Mouse (Mus musculus) c-Kit-positive CD71-positive TER-119-positive erythroid progenitor cells, embryonic 14.5 days (primary cell): ENCODE results near the gene Fxyd5.
A peak's percentile ranks its signal among the peaks of the same experiment; 100 is the strongest.

Source experiments
- DNase-seq: peaks from one replicate; pipeline ENCODE4 v3.0.0-alpha.2; 2013; ENCODE audit warnings: low spot score

The Fxyd5 gene

DNA sequence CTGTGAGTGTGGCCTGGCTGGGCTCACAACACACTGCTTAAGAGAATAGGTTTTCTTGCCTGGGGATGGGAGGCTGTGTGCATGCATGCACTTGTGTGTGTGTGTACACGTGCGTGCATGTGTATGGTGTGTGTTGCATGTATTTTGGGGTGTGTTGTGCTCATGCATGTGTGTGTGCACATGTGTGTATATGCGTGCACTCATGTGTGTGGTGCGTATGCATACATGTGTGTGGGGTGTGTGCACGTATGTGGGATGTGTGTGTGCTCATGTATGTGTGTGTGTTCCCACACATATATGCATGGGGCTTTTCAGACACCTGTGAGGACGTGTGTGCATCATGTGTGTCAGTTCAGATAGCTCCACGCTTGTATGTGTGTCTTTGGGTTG is 18.3 kb upstream of the Fxyd5 start:
- DNase-seq, result no peak

DNA sequence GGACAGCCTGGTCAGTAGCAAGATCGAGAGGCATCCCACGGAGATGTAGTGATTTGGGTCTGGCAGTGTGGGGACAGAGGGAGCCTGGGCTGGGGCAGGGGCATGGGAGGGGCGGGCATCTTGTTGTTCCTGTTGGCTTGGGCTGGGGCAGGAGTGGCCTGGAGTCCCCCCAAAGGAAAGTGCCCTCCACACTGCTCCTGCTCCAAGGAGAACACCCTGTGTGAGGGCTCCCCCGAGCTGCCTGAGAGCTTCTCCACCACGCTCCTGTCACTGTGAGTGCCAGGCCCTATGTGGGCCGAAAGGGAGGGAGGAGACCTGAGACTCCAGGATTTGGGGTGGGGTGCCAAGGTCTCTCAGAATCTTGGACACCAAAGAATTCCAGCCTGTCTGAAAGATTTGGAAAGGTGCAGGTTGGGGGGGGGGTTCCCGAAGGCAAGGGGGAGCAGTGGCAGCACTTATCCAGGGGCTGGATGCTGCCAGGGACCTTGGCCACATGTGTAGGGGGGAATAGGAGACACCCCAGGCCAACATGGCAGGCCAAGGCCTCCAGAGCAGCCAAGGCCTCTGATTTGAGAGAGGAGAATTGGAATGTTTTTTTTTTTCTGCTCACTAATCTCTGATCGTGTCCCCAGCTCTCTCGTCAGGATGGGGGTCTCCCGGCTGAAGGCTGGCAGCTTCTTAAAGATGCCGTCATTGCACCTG is 17.8 kb upstream of the Fxyd5 start:
- no peak for DNase-seq

DNA sequence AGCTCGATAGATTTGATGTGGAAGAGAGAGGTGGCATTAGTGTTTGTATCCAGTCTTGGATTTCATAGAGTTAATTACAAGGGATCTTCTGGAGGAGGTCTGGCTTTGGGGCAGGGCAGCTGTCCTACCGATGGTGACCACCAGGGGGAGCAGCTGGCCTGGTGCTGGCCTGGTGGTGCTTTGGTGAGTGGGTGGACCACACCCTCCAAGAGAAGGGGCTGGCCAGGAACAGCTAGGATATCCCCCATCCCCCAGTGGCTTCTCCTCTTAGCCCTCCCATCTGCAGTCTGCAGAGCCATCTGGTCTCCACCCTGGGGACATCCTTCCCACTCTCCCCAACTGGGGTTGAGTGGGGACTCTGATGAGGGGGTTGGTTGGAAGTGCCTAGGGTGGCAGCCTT is 16.8 kb upstream of the Fxyd5 start, which contains the start of gene Lgi4:
Gene Lgi4 (plus strand): TSS at position 235 of the 400 bp plus-strand sequence.
- DNase-seq, result peak; percentile 43

DNA sequence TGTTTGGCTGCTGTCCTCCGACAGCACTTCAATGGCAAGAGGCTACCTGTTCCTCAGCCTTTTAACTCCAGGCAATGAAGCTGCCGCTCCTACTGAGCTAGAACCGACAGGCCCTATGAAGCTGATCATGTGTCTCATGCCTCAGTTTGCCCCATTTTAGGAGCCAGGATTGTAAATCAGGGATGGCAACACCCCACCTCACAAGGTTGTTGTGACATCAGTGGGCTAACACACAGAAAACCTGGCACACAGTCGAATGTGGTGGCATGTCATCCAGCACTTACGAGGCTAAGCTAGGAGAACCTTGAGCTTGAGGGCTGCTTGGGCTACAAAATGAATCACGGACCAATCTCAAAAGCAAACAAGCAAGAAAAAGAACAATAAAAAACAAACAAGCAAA is 15.9 kb upstream of the Fxyd5 start:
- DNase-seq, result no peak

DNA sequence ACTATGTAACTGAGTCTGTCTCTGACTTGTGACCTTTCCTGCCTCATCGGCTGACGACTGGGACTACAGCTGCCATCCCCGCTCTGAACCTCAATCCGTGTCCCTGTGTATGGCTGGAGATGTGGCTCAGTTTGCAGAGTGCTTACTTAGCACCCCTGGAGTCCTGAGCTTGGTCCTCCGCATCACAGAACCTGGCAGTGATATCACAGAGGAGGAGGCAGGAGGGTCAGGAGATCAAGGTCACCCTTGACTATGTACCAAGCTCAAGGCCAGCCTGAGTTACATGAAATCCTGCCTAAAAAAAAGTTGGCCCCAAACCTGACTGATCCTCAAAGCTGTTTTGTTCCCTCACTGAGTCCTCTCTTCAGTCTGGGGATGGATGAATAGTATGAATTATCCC is 15.4 kb upstream of the Fxyd5 start:
- DNase-seq, result no peak

DNA sequence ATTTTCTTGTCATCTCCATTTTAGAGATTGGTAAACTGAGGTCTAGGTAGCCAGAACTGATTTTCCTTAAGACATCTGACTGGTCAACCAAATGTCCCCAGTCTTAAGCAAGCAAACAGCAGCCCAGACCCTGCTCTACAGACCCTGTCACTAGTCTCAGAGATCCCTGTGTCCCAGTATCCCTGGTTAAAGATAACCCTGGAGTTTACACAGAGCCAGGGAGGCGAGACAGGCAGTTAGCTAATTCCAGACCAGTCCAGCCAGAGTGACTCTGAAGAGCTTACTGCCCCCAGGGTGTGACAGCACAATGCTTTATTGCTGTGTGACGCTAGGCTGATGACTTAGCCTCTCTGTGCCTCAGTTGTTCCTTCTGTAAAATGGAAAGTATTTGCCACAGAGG is 14.8 kb upstream of the Fxyd5 start, which contains the start of gene Fxyd1:
Gene Fxyd1 (minus strand): TSS at position 129 of the 400 bp plus-strand sequence.
- no peak for DNase-seq

DNA sequence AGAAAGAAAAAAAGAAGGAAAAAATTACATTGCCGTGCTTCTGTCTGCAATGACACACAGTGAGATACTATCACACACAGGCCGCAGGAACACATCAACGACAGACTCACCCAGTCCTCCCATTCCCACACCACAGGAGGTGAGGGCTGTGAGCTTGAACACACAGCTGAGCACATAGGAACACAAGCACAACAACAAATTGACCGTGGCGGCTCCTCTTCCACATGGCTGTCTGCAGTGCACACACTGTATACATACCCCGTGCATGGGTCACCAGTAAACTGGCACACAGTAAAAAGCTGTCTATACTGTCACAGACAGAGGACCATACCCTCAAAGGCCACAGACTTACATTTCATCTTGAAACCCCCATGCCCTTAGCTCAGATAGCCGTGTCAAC is 14.2 kb upstream of the Fxyd5 start:
- DNase-seq, result no peak

DNA sequence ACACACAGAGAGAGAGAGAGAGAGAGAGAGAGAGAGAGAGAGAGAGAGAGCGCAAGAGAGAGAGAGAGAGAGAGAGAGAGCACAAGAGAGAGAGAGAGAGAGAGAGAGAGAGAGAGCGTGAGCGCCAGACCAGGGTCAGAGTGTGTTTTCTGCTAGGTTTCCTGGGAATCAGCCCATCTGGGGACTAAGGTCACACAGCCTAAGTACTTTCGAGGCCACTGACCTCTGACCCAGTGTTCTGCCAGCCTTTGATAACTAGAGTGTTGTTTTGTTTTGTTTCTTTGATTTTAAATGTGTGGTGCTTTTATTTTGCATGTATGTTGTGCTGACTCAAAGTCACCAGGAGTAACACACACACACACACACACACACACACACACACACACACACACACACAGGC is 13.6 kb upstream of the Fxyd5 start:
- DNase-seq, result no peak

DNA sequence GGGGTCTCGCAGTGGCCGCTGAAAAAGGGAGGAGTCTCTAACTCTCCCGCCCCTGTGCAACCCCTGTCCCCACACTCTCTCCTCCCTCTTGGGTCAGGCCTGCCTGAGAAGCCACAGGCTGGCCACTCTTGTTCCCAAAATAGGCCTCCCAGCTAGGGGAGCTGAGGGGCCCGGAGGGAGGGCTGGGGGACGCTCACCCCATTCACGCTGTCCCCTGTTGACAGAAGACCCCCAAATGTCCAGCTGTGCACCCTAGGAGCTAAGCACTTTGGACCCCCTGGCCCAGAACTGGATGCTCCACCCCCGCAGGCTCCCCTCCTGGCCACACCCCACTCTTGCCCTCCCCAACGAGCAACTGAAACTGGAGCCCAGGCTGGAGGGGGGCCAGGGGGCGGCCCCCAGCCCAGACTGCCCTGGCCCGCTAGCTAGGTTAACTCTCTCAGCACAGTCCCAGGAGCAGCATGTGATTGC is 13.1 kb upstream of the Fxyd5 start:
- DNase-seq, result no peak

DNA sequence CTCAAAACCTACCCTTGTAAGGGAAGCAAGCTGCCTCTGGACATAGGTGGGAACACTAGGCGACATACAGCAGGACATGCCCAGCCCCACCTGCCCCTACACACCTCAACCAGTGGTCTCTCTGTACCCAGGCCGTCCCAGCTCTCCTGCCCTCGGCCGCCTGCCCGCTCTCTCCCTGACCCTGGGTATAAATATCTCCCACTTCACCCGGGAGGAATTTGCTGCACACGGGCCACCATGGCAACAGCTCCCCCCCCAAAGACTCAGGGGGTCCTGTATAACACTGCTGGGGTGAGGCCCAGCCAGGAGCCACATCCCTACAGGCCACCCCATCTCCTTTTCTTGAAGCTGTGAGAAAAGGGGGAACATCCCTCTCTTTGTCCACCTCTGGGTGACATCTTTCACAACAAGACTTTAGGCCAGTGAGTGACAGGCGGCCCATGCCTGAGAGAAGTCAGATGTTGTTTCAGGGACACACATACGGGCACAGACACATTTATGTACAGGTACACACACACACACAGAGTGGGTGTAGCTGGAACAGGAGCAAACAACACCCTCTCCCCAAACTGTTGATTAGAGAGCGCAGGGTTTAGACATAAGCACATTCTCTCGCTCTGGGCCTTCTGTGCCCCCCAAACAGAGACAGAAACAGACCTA is 12.5 kb upstream of the Fxyd5 start:
- DNase-seq, result no peak

DNA sequence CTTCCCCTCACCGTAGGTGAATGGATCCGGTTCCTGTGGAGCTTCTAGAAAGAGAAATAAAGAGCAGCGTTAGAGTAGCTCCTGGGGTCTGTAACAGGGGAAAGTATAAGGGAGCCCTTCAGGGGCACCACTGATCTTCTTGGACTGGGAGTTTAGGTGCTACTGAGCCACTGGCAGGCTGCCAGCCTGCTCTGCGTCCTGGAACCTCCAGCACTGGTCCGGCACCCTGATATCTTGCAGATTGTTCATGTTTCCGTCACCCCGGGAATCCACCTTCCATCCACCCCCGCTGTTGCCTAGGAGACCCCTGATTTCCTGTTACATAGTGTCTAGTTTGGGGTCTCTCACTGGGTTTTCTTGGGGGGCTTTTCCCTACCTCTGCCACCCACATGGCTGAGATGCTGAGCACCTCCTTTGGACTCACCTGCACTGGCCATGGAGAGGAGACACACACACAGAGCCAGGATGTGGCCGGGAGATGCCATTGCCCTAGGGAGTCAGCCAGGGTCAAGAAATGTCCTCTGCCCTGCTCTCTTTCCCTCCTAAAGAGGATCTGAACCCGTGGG is 11.7 kb upstream of the Fxyd5 start:
- DNase-seq, result no peak

DNA sequence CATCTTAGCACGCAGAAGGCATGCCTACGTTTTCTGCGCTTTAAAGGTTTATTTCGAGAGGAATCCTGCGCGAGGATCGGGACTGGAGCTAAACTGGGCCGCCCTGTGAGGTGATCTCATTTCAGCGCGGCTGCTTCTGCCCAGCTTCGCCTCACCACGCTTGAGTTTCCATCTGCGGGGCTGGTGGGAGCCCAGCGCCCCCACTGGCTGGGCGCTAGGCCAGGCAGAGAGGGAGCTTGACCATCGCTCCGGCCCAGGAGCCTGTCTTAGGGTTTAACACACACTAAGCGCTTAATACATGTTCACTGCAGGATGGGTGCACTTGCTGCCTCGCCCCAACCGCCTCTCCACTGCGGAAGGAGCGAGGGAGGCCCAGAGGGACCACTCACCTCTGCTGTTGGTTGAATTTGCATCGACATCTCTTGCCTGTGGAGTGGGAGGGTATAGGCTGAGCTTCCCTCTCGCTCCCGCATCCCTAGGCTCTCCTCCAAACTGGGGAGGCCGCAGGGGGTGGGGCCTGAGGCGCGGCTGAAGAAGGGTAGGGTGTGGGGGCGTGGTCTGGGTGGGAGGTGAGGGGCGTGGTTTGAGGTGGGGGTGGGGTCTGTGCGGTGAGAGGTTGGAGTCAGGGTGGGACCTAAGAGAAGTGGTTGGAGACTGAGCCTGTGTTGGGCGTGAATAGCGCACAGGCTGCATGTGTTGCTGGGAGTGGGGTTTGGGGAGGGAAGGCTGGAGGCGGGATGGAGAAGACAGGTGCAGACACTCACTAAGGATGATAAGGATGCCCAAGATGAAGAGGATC is 10.6 kb upstream of the Fxyd5 start:
- DNase-seq, result no peak

DNA sequence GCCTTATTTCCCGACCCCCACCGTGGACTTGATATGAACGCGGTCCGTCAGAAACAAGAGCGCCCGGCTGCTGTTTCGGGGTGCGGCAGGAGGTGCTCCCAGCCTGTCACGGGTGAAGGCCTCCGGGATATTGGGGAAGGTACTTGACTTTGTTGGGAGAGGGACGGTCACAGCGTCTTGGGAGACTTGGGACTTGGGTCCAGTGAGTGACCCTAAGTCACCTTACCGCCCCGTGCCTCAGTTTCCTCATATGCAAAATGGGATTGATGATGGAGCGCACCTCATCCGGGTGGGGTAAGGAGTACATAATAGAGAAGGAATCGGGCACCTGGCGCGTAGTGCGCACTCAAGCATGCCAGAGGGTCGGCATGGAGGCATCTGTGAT is 10.0 kb upstream of the Fxyd5 start:
- DNase-seq, result no peak

DNA sequence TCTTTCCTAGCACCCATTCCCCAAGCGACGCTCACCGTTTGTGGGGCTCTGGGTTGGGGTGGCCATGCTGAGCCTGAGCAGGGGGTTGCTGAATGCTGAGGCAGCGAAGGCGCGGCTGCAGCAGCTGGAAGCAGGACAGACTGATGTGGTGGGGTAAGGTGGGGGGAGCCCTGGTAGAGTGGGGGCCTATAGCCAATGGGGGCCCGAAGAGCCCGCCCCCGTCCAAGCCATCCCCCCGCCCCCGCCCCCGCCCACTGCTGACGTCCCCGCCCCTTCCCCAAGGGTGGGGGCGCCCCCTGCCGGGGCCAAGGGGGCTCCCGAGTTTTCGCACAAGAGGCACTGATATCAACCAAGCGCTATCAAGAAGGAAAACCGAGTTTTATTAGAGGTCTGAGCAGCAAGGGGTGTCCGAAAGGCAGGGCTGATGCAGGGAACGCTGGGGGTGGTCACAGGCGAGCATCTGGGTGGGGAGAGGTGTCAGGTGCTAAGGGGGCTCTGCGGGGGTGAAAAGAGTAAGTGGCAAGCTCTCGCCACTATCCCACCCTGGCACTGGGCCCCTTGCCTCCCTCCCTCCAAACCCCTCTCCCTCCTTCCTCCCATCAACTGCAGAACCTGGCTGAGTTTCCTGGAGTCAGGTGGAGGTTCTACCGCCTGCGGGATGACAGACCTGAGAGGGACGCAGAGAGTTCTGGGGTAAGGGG is 9.2 kb upstream of the Fxyd5 start, which contains the start of gene Fxyd7:
Gene Fxyd7 (minus strand): TSS at position 147 of the 701 bp plus-strand sequence.
- no peak for DNase-seq

DNA sequence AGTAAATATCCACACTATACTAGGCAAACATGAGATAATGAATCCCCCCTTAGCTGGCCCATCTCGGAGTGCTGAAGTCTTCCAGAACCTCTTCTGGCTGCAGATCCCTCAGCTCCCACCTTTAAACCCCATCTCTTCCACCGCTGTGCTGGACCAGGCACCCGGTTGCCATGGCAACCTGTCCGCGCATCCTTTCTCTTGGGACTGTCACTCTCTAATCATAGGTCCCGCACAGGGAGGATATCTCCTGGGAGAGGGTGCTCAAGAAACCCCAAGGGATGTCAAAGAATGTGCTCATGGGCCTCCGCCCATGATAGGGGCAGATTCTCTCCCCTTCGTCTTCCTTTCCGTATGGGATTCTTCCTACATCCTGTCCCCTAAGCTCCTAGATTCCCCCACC is 8.6 kb upstream of the Fxyd5 start:
- no peak for DNase-seq

DNA sequence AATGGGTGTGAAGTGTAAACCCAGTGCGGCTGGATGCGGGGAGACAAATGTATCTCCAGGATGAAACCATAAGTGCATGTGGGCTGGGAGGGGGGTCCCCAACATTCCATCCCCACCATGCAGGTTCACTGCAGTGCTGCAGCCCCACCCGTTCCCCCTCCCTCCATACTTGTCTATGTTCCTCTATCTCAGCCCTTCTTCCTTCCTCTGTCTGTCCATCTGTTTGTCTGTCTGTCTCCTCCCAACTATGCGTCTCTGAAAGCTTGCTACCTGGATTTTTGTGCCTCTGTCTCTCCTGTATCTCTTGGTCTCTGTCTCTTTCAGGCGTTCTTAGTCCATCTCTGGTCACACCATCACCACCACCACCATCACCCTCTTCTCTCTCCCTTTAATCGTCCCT is 8.2 kb upstream of the Fxyd5 start:
- no peak for DNase-seq

DNA sequence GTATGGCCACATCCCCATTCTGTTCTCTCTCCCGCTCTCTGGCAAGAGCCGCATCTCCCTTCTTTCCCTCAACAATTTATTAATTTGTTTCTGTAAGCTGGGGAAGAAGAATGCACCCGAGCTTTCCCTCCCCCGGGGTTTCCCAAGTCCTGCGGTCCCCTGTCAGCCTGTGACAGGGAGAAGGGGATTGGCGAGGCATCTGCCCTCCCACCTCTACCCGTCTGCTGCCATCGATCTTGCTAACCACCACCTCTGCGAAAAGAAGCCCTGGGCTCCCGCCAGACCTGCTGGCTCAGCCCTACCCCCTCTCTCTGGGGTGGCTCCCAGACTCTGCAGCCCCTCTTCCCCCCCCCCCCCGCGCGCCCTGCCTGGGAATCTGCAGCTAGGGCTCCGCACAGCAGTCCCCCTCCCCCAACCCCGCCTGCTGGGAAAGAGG is 7.6 kb upstream of the Fxyd5 start:
- no peak for DNase-seq

DNA sequence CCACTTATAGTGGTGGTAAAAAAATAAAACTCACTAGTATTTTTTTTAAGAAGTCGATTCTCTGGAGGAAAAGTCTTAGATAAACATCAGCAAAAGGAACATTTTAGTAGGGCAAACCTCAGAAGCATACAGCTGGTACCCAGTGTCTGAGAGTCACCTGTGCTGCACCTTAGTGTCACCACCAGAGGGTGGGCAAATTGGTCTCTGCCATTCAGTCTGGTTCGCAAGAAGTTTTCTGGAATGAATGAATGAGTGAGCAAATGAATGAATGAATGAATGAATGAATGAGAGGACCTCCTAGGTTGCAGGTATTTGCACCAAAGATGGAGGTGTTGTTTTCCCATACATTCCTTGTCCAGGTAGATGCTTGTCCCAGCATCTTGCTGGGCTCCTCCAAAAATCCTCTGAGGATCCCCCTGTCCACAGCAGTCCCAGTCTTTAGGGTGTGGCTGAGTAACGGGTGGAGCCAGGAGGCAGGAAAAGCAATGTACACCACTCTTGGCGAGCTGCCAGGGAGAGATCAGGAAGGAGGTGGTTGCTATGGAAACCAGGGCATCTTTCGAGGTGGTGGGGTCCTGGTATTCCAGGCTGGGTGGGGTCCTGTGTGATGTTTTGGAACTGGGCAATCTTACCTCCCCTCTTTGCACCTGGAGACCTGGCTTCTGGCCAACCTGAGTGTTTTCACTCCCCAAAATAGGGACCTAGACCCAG is 7.0 kb upstream of the Fxyd5 start:
- DNase-seq, result no peak

DNA sequence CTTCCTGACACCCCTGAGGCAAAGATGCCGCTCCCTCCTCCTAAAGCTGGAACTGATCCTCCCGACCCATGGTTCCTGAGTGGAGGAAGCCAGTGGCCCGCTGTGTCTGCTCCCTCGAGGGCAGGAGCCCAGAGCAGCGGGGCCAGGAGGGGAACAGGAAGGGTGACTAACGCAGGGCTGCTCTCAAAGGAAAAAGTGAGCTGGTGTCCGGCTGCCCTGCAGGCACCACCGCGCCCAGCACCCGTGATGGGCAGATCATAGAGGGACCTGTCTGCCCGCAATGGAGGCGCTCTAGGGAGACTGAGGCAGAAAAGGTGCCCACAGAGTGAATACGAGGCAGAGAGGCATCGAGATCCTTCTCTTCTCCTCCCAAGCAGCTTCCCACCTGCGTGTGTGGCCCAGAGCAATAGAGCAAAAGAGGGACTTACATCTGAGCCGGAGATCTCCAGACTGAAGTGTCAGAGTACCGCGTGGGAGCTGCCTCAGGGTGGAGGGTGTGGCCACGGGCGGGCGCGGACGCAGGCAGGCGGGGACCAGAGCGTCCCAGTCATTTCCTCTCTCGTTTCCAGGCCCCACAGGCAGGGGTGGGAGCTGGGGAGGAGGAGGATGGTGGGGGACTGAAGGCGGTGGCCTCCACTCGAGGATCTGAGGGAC is 492 bp downstream of the Fxyd5 start:
- no peak for DNase-seq

DNA sequence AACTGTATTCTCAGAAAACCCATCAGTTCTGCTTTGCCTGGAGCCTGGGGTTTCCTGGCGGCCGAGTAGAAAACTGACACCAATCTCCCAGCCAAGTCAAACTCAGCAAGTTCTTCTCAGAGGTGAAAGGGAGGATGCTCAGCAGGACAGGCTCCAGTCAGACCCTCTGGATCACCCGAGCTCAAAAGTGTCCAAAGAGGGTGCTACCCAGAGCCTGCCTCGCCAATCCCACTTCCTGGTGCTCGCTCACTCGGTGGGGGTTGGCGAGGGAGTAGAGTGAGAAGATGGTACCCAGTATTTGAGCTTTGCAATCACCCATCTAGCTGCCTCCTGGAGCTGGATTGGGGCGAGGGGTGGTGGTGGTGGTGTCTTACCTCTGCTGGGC is 1.3 kb downstream of the Fxyd5 start:
- no peak for DNase-seq
